Mouse (Mus musculus) ES-Bruce4 (cell line): ENCODE data around the gene Zfp296.

Source experiments
- CTCF ChIP-seq: IDR thresholded peaks from one replicate; pipeline ENCODE4 v1.8.1; 2011; ENCODE audit warnings: low read depth, low read length
- EP300 ChIP-seq: IDR thresholded peaks from 2 replicates; pipeline ENCODE4 v1.6.1; 2011; ENCODE audit warnings: low read depth, low read length; ENCODE audit not compliant: insufficient read depth
- POLR2A ChIP-seq: IDR thresholded peaks from one replicate; pipeline ENCODE4 v1.8.1; 2011; ENCODE audit warnings: low read length; ENCODE audit not compliant: insufficient read depth

GRCm38 (mm10) chr7:19603055-19603454, 26.0 kb downstream of the Zfp296 start:
- TF ChIP-seq POLR2A (no peak), EP300 (no peak), CTCF (no peak)
